Mouse (Mus musculus) cerebellum, adult 11-12 months (tissue): ENCODE measurements around the gene Ncln.
A peak's percentile ranks its signal among the peaks of the same experiment; 100 is the strongest.

Experiments used
- DNase-seq: peaks from one replicate; pipeline ENCODE4 v3.0.0; 2022

The Ncln gene

GRCm38 (mm10) chr10:81496264-81496901 is at the start of gene Ncln:
Gene Ncln, minus strand, starts transcription at chr10:81496392.
- peak; percentile 97 for DNase-seq

- peak; percentile 100 for DNase-seq
These were observed 49.1 kb upstream of the Ncln start, which contains the start of gene Gna11 for GRCm38 (mm10) chr10:81545161-81545747. Gene Gna11, minus strand, starts transcription at chr10:81545190.

GRCm38 (mm10) chr10:81544296-81545160 is 48.3 kb upstream of the Ncln start:
- no peak for DNase-seq

GRCm38 (mm10) chr10:81543633-81544032 is 47.4 kb upstream of the Ncln start:
- peak; percentile 74 for DNase-seq

GRCm38 (mm10) chr10:81542727-81543460 is 46.7 kb upstream of the Ncln start:
- DNase-seq, result no peak

- no peak for DNase-seq
These were observed 45.6 kb upstream of the Ncln start for GRCm38 (mm10) chr10:81541803-81542202.

GRCm38 (mm10) chr10:81541363-81541762 is 45.2 kb upstream of the Ncln start:
- no peak for DNase-seq

DNA sequence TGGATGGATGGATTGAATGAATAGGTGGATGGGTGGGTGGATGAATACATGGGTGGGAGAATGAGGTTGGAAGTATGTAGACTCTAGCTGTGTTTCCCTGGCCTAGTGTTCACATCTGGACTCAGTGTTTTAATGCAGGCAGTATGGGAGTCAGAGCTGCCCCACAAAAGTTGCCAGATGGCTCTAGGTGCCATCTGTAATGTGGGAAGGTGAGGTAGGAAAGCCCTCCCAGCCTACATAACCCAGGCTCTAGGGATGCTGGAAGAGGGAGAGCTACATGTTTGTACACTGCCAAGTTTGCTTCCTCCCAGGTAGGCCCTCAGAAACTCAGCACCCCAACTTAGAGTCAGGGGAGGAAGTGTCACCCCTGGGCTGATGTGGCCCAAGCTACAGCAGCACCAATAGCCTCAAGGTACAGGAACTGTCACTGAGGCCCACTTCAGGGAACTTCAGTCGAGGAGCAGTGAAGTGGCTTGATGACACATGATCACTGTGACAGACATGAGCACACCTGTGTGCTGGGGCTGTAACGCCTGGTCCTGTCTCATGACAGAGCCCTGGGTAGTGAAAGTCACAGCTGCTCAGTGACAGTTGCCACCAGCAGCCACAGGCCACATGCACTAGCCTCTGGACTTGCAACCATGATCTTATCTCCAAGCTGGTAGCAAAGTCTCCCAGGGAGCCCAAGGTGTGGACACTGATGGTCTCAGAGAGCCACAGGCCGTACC is 42.3 kb upstream of the Ncln start:
- no peak for DNase-seq

- DNase-seq, result no peak
These were observed 41.2 kb upstream of the Ncln start for GRCm38 (mm10) chr10:81537429-81537828.

DNA sequence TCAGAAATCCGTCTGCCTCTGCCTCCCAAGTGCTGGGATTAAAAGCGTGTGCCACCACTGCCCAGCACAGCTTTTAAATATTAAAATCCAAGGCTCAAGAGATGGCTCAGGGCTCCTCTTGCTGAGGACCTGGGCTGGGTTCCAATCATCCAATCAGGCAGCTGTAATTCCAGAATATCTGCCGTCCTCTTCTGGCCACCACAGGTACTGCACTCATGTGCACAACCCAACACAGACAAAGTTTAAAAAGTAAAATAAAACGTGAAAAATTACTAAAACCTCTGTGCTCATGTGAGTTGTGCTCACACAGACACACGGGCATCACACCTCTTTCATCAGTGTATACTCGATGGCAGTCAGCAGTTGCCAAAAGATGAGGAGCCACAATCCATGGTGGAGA is 40.5 kb upstream of the Ncln start:
- DNase-seq, result no peak

GRCm38 (mm10) chr10:81534826-81535225 is 38.6 kb upstream of the Ncln start:
- DNase-seq, result no peak

- no peak for DNase-seq
These were observed 30.6 kb upstream of the Ncln start for GRCm38 (mm10) chr10:81526779-81527178.

- DNase-seq, result no peak
These were observed 29.0 kb upstream of the Ncln start for GRCm38 (mm10) chr10:81525017-81525694.

- DNase-seq, result no peak
These were observed 27.9 kb upstream of the Ncln start, which contains the start of gene Gna15 for GRCm38 (mm10) chr10:81524051-81524605. Gene Gna15, minus strand, starts transcription at chr10:81524225.

DNA sequence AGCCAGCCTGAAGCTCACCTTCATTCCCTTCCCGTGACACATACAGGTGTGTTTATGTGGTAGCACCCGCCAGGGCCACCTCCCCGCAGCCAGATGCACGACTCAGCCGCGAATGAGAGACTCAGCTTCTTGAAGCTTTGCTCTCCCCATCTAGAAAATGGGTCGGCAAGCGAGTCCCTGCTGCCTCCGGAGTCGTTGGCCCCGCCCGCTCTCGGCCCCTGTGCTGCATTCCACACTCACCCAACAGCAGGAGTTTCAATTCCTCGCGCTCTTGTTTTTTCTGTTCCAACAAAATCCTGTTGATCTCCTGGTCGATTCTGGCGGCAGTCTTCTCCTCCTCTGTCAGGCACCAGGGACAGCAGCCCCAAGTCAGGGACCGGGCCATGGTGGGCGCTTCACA is 27.4 kb upstream of the Ncln start:
- DNase-seq, result no peak

- no peak for DNase-seq
These were observed 26.9 kb upstream of the Ncln start for GRCm38 (mm10) chr10:81523142-81523541.

DNA sequence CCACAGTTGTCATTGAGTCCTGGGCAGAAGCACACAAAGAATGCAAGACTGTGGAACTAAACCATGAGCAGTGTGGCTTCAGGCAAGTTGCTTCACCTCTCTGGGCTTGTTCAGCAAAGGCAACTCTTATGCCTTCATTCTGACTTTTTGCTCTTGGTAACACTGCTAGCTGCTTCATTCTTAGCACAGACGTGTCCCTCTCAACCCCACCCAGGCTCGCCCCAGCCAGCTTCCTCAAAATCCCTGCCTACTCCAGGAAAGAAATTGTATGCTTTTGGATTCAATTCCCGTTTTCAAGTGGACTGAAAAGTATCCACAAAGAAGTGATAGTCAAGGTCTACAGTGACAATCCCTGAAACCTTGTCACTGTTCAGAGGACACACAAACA is 23.8 kb upstream of the Ncln start:
- no peak for DNase-seq

DNA sequence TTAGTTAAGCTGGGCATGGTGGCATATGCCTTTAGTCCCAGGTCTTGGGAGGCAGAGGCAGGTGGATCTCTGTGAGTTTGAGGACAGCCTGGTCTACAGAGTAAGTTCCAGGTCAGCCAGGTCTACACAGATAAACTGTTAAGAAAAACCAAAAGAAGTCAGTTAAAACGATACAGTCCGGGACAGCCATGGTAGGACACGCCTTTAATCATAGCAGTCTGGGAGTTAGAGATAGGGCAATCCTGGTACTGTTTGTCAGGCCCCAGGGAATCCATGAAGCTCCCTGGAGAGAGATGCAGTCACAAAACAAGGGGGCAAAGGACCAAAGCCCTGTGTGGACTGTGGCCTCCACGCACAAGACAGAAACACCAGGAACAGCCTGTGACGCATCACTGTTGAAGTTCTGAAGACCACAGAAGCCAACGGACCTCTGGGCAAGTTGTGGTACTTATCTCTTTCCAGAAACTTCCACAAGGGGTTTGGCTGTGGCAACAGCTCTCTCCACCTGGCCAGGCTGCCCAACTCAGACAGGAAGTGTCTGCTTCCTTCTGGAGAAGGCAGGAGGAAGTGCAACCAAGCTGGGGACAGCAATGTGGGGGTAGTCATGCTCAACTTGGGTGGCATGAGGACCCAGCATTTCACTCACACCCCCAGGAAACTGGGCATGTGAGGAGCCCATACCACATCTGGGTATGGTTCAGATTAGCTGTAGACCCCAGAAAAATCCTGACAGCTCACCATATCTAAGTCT is 23.2 kb upstream of the Ncln start:
- DNase-seq, result no peak

- DNase-seq, result no peak
These were observed 22.4 kb upstream of the Ncln start for GRCm38 (mm10) chr10:81518546-81518945.

DNA sequence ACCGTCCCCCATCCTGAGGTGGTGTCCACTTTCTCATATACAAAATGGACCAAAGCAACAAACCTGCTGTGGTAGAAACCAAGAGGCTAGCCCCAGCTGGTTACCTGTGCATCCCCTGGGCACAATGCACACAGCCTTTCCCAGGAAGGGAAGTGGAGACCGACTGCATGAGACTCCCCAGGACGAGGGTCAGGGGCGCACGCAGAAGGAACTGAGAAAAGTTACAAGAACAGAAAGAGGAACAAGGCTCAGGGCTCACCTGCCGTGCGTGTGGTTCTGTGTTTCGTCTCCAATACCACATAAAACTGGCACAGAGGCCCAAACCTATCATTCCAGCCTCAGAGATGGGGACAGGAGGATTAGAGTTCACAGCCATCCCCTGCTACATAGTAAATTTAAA is 21.0 kb upstream of the Ncln start:
- DNase-seq, result no peak

- no peak for DNase-seq
These were observed 17.6 kb upstream of the Ncln start for GRCm38 (mm10) chr10:81513798-81514197.
